ENCODE assay signal across 29 mouse cellular contexts in genomic region chr2:6522411-6522810, GRCm38 (mm10).
DNase-seq lines count a peak whose midpoint lies in the region; ATAC-seq and TF ChIP-seq lines count a peak whose summit lies in the region.
"Had no signal": no experiment of that assay in that cellular context is flagged by ENCODE, and none has a peak within 500 bp of the region (broad histone marks: within the 10 kb centered on the region; RNA-seq: fewer than 3 reads in every experiment).

No protein-coding gene starts in this region.

- 0 out of 2 replicates have a peak, but pooled peaks cover 4% of the 10 kb centered on the region for H3K4me1 ChIP-seq in embryonic facial prominence, embryonic 12.5 days
- peaks cover 5% of the 10 kb centered on the region; the same call in 1 of the 2 replicates for H3K4me1 ChIP-seq in embryonic facial prominence, embryonic 10.5 days
- peaks cover 29% of the 10 kb centered on the region; the same call in 1 of the 2 replicates for H3K4me1 ChIP-seq in heart, embryonic 10.5 days
- peaks cover 4% of the 10 kb centered on the region for H3K4me1 ChIP-seq in limb, embryonic 10.5 days
- no peaks in the 10 kb centered on the region for H3K4me1 ChIP-seq in midbrain, postnatal 0 days (ENCODE audit: insufficient read depth, low read length)
- H3K4me1 ChIP-seq: embryonic facial prominence, embryonic 13.5 days; forebrain, embryonic 10.5 days had no signal

- no peak overlapping the region for H3K4me2 ChIP-seq in embryonic facial prominence, embryonic 12.5 days (replicated peaks)
- no peak overlapping the region for H3K4me2 ChIP-seq in midbrain, postnatal 0 days (ENCODE audit: low read depth, low read length, poor library complexity, severe bottlenecking)
- H3K4me2 ChIP-seq: embryonic facial prominence, embryonic 13.5 days; embryonic facial prominence, embryonic 15.5 days; forebrain, embryonic 12.5 days had no signal

- H3K9ac ChIP-seq in embryonic facial prominence, embryonic 12.5 days, result no peak overlapping the region
- no peak overlapping the region for H3K9ac ChIP-seq in midbrain, postnatal 0 days (replicated peaks; ENCODE audit: low read length, poor library complexity, severe bottlenecking)
- H3K9ac ChIP-seq: embryonic facial prominence, embryonic 13.5 days; embryonic facial prominence, embryonic 15.5 days; forebrain, embryonic 12.5 days had no signal

- 84% methylated on average over 4 of the region's 4 CpGs for WGBS in embryonic facial prominence, embryonic 12.5 days
- 77% methylated on average over 4 of the region's 4 CpGs for WGBS in embryonic facial prominence, embryonic 10.5 days
- 74% methylated on average over 4 of the region's 4 CpGs for WGBS in heart, embryonic 10.5 days
- 81% methylated on average over 4 of the region's 4 CpGs for WGBS in limb, embryonic 10.5 days
- WGBS in midbrain, postnatal 0 days, result 91% methylated on average over 4 of the region's 4 CpGs

- H3K27me3 ChIP-seq in embryonic facial prominence, embryonic 12.5 days, result no peaks in the 10 kb centered on the region
- no peaks in the 10 kb centered on the region for H3K27me3 ChIP-seq in embryonic facial prominence, embryonic 10.5 days (replicated peaks; ENCODE audit: low read depth, poor library complexity, severe bottlenecking)
- H3K27me3 ChIP-seq in heart, embryonic 10.5 days (ENCODE audit: insufficient read depth, poor library complexity, severe bottlenecking), result no peaks in the 10 kb centered on the region
- no peaks in the 10 kb centered on the region for H3K27me3 ChIP-seq in limb, embryonic 10.5 days (ENCODE audit: low read depth, poor library complexity, severe bottlenecking)
- no peaks in the 10 kb centered on the region for H3K27me3 ChIP-seq in midbrain, postnatal 0 days (ENCODE audit: insufficient read depth, low read length)
- H3K27me3 ChIP-seq: CH12.LX; embryonic facial prominence, embryonic 13.5 days; embryonic facial prominence, embryonic 15.5 days; forebrain, embryonic 12.5 days; Patski had no signal

- no peak overlapping the region for H3K27ac ChIP-seq in embryonic facial prominence, embryonic 12.5 days
- no peak overlapping the region for H3K27ac ChIP-seq in embryonic facial prominence, embryonic 10.5 days (replicated peaks)
- H3K27ac ChIP-seq in heart, embryonic 10.5 days, result no peak overlapping the region
- no peak overlapping the region for H3K27ac ChIP-seq in limb, embryonic 10.5 days
- H3K27ac ChIP-seq in midbrain, postnatal 0 days (ENCODE audit: low read depth, low read length), result no peak overlapping the region
- H3K27ac ChIP-seq: embryonic facial prominence, embryonic 13.5 days; embryonic facial prominence, embryonic 15.5 days; forebrain, embryonic 10.5 days; forebrain, embryonic 12.5 days had no signal

- no peaks in the 10 kb centered on the region for H3K9me3 ChIP-seq in embryonic facial prominence, embryonic 12.5 days
- H3K9me3 ChIP-seq in embryonic facial prominence, embryonic 10.5 days, result no peaks in the 10 kb centered on the region
- H3K9me3 ChIP-seq in heart, embryonic 10.5 days, result no peaks in the 10 kb centered on the region
- no peaks in the 10 kb centered on the region for H3K9me3 ChIP-seq in limb, embryonic 10.5 days (replicated peaks)
- no peaks in the 10 kb centered on the region for H3K9me3 ChIP-seq in midbrain, postnatal 0 days (ENCODE audit: low read length)
- H3K9me3 ChIP-seq: embryonic facial prominence, embryonic 13.5 days; embryonic facial prominence, embryonic 15.5 days; forebrain, embryonic 10.5 days; forebrain, embryonic 12.5 days; G1E had no signal

- no peaks in the 10 kb centered on the region for H3K36me3 ChIP-seq in embryonic facial prominence, embryonic 12.5 days
- H3K36me3 ChIP-seq in embryonic facial prominence, embryonic 10.5 days (replicated peaks), result no peaks in the 10 kb centered on the region
- H3K36me3 ChIP-seq in heart, embryonic 10.5 days, result no peaks in the 10 kb centered on the region
- H3K36me3 ChIP-seq in limb, embryonic 10.5 days, result no peaks in the 10 kb centered on the region
- no peaks in the 10 kb centered on the region for H3K36me3 ChIP-seq in midbrain, postnatal 0 days (ENCODE audit: insufficient read depth, low read length)
- H3K36me3 ChIP-seq: embryonic facial prominence, embryonic 13.5 days; embryonic facial prominence, embryonic 15.5 days; forebrain, embryonic 10.5 days; forebrain, embryonic 12.5 days; G1E had no signal

- no peak overlapping the region for H3K4me3 ChIP-seq in embryonic facial prominence, embryonic 12.5 days
- H3K4me3 ChIP-seq in embryonic facial prominence, embryonic 10.5 days, result no peak overlapping the region
- H3K4me3 ChIP-seq in heart, embryonic 10.5 days, result no peak overlapping the region
- H3K4me3 ChIP-seq in limb, embryonic 10.5 days, result no peak overlapping the region
- no peak overlapping the region for H3K4me3 ChIP-seq in midbrain, postnatal 0 days (ENCODE audit: low read depth, low read length)
- H3K4me3 ChIP-seq: embryonic facial prominence, embryonic 13.5 days; embryonic facial prominence, embryonic 15.5 days; erythroblast, embryonic 14.5 days; forebrain, embryonic 10.5 days; forebrain, embryonic 12.5 days had no signal

- no peak for TF ChIP-seq CTCF in midbrain, postnatal 0 days (IDR thresholded peaks at IDR 0.05)

- no peak for DNase-seq in embryonic facial prominence, embryonic 10.5 days (ENCODE audit: low spot score)
- peak; percentile 74 for DNase-seq in heart, embryonic 10.5 days (ENCODE audit: low spot score)
- no peak for DNase-seq in heart, adult 9 months (ENCODE audit: low spot score in 2 of 2)
- peak; percentile 2 to 7 for DNase-seq in layer of hippocampus, postnatal 10 days (ENCODE audit: low spot score in 2 of 2)
- DNase-seq in layer of hippocampus, postnatal 36 days, result no peak
- DNase-seq in limb, embryonic 10.5 days (ENCODE audit: low spot score), result peak; percentile 12
- DNase-seq in midbrain, postnatal 0 days (ENCODE audit: low spot score), result no peak
- DNase-seq: adrenal gland, adult 8-10 months; adrenal gland, postnatal 14 days; B cell, adult 2 months; cerebellum, adult 11-12 months; cerebellum, adult 2 months; cerebellum, adult 9-10 months; cerebellum, postnatal 10 days; cerebellum, postnatal 36 days; embryo, embryonic 11 days had no signal

- 0 out of 2 replicates have a peak, but pooled peaks have one; percentile 47 for ATAC-seq in embryonic facial prominence, embryonic 12.5 days (ENCODE audit: insufficient number of reproducible peaks, insufficient read depth, low FRiP score, low TSS enrichment)
- no peak for ATAC-seq in midbrain, postnatal 0 days (ENCODE audit: low FRiP score)
- ATAC-seq: activated CD4-positive, CD25-positive, alpha-beta regulatory T cell, adult 4 months; CD4-positive, CD25-positive, alpha-beta regulatory T cell, adult 4 months; forebrain, embryonic 14.5 days; forebrain, embryonic 16.5 days; Patski had no signal

Comparison
In these comparisons a context has a peak if more than half of its experiments do, and no peak if none do; other contexts are left out.
1. DNase-seq: peak in heart, embryonic 10.5 days (single experiment), layer of hippocampus, postnatal 10 days (2 of 2) and limb, embryonic 10.5 days (single experiment); none in embryonic facial prominence, embryonic 10.5 days (single experiment), heart, adult 9 months (0 of 2), layer of hippocampus, postnatal 36 days (0 of 2) and midbrain, postnatal 0 days (single experiment).